Mouse (Mus musculus) lung, postnatal 0 days (tissue): ENCODE measurements at regions not wholly inside any gene's neighbourhood (a gene's known extent, or its start where the extent isn't known, plus 50 kb on each side); places are given as distances from the start of the nearest gene placed in this dataset.

Experiments used
- CTCF ChIP-seq: IDR thresholded peaks from 2 replicates; pipeline ENCODE4 v1.5.1; 2016; ENCODE audit warnings: antibody characterized with exemption, mild to moderate bottlenecking
- EP300 ChIP-seq: IDR thresholded peaks from 2 replicates; pipeline ENCODE4 v1.6.1; 2016; ENCODE audit warnings: antibody characterized with exemption, mild to moderate bottlenecking, control low read depth

- no peak for TF ChIP-seq CTCF
- TF ChIP-seq EP300: no peak
Observed at GRCm38 (mm10) chr8:103855291-103855690, 246.1 kb upstream of the Cdh5 start.
